Mouse (Mus musculus): ENCODE measurements around the gene Ino80d.
"Not testable (repeated sequence)": the region's sequence is repeated elsewhere in the genome, so short reads cannot be mapped to it uniquely, and the experiment has no call there.

Ino80d gene

GRCm38 (mm10) chr1:63114136-63114781 is at the start of gene Ino80d:
TSS of gene Ino80d (minus strand) at chr1:63114667.
- DNase-seq (ENCODE audit: low spot score in 2 of 2): peak; percentile 59 to 72

DNA sequence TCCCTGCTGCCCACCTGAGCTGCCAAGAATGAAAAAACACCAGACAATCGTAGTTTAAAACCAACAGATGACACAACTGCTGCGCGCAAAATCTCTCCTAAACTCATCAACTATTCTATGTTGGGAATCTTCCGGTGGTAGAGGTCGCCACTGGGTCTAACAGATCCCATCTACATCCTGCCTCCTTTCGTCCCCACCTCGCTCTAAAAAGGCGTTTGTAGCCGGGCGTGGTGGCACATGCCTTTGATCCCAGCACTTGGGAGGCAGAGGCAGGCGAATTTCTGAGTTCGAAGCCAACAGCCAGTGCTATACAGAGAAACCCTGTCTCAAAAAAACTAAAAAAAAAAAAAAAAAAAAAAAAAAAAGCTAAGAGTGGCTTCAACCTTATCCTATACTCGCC is 25.8 kb upstream of the Ino80d start:
- DNase-seq (ENCODE audit: low spot score in 2 of 2): no peak

DNA sequence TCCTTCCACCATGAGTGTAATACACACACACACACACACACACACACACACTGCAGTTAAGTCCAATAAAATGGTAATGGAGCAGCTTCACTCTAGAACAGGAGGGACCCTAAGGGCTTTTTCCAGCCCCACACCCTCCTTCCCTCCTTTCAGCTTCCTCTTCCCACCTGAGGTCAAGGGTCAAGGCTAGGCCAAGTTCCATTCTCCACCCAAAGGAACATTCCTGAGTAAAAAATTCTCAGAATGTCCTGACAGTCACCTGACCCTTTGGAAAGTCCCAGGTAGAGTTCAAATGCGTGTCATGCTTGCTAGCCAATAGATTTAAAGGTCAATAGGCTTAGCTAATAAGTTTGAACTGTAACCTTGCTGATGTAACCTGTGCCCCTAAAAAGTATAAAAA is 24.1 kb upstream of the Ino80d start:
- DNase-seq (ENCODE audit: low spot score in 2 of 2): not testable (repeated sequence)

DNA sequence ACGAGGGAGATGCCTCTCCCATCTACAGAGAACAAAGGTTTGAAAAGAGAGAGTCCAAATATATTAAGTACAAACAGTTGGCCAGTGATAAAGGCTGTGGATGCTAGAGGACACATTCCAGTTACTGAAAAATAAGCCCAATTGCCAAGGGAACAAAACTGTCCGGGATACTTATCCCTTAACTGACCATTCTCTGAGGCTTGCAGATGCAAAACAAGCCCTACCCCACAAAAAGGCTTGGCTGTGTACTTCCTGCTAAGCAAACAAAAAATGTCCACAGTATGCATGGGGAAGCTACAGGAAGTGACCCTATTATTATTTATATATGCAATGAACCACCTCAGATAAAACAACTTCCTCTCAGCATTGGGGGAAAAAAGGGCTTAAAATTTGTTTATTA is 23.5 kb upstream of the Ino80d start:
- DNase-seq (ENCODE audit: low spot score in 2 of 2): no peak

DNA sequence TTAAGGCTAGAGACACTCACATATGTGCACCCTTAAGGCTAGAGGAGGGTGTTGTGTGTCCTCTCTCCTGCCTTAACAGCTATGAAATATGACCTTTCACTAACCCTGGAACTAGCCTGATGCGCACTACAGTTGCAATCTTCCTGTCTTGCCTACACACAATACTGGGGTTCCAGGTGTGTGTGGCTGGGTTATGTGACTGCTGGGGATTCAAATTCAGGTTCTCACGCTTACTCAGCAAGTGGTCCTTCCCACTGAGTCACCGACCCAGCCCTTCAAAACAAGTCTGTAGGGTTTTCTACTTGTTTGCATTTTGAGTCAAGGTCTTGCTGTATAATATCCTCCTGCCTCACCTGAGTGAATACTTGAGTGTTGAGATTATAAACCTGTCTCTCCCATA is 20.1 kb upstream of the Ino80d start:
- no peak for DNase-seq (ENCODE audit: low spot score in 2 of 2)

DNA sequence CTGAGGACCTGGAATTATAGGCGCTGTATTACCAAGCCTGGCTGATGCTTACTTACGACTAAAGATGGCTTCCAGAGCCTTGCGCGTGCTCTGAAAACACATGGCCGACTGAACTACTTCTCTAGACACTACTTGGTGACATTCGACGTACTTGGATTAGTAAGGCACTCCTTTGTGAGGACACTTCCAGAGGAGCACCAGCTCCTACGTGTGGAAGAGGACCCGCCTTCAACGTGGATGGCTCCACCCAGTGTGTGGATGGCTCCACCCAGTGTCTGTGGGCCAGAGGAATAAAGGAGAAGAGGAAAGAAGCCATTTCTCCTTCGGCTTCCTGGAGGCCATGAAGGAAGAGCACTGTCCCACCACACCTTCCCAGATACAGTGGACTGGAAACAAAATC is 17.3 kb upstream of the Ino80d start:
- no peak for DNase-seq (ENCODE audit: low spot score in 2 of 2)

DNA sequence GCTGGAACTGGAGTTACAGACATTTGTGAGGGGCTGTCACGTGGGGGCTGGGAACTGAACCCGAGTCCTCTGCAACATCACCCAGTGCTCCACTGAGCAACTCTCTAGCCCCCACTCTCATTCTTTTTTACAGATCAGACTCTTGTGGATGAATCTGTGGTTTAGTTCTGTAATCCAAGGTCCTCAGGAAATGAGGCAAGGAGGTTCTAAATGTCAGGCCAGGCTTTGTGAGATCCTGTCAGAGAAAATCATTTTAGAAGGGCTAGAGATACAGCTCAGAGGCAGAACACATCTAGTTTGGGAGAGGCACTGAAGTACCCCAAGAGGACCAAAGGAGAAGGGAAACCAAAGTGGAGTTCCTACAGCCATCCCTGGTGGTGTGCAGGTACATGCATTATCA is 16.4 kb upstream of the Ino80d start:
- DNase-seq (ENCODE audit: low spot score in 2 of 2): no peak

DNA sequence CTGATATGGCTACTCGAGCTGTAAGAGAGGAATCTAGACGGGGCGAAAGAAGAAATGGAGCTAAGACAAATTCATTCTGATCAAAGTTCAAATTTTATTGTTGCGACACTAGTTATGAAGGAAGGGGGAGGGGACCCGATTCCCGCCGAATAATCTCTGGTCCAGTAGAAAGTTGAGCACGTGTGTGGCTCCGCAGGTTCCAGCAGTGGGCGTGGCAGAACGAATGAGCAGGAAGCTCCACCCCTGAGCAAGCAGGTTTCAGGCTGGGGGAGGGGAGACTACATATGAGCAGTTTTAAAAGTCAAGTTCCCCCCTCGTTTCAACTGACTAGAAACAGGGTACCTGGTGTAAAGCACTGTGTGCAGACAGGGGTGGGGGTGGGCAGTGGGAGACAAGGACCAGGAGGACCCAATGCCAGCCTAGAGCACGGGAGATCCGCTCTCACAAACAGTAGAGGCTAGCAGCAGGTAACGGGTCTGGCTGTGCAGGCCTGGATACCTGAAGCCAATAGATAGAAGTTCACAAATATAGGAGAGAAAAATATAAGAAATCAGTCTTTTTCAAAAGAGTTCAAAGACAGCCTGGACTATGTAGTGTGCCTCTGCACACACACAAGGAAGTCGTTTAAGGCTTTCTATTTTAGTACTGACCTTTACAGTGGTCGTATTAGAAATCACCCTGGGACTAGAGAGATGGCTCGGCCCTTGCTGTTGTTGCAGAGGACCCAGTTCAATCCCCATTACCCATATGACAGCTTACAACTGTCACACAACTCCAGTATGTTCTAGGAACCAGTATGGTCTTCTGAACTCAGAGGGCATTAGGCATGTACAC is 15.6 kb upstream of the Ino80d start:
- no peak for DNase-seq (ENCODE audit: low spot score in 2 of 2)

GRCm38 (mm10) chr1:63129273-63129672 is 14.8 kb upstream of the Ino80d start:
- DNase-seq (ENCODE audit: low spot score in 2 of 2): no peak

GRCm38 (mm10) chr1:63126206-63126605 is 11.7 kb upstream of the Ino80d start:
- DNase-seq (ENCODE audit: low spot score in 2 of 2): no peak

DNA sequence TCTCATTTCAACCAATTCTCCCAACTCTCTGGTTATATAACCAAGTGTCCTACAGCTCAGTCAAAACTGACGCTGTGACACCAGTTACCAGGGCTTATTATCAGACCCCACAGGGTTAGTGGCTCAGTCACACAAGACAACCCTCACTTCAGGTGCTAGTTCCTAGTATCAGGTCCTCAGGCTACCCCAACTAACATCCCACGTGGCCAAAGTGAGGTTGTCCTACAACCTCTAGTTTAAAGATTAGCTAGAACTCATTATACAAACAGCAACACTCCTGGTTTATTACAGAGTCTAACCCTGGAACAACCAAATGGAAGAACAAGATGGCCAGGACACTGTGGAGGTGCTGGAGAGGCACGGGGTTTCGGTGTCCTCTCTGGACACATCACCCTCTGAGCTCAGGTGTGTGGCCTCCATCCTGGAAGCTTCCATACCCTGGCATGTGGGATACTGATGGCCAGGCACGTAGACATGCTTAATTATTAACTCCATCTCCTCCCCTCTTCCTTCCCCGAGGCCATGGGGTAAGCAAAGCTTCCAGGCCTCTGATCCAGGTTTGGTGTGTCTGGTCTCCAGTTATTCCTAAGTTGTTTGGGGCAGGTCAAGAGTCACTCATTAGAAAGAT is 9.5 kb upstream of the Ino80d start:
- DNase-seq (ENCODE audit: low spot score in 2 of 2): no peak

DNA sequence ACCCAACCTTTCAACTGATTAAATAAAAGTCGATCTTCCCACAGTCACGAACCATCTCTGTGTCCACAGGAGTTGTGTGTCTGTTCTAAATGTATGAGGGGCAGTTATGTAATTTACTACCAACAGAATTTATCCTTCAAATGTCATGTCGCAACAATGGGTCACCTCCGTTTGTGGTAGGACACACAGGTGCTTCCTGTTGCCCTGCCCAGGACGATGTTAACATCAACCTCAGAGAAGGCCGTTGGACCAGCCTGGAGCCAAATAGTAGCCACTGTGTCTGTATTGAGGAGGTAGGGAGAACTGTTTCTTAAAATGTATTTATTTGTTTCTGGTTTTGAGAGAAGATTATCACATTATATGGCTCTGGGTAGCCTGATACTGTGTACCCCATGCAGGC is 7.5 kb upstream of the Ino80d start:
- DNase-seq (ENCODE audit: low spot score in 2 of 2): no peak

DNA sequence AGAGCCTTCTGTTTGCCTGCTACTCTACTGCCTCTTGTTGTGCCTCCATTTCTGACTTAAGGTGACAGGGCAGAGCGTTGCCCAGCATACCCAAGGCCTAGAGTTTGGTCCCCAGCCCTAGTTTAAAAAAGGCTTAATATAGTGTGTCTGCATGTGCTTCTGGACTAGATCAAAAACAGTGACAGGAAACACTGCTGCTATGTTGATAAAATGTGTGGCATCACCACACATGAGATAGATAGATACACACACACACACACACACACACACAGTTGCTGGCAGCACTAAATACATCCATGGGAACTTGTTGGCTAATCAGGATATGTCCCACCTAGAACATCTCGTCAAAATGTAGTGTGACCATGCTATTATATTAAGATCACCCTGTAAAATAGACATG is 5.9 kb upstream of the Ino80d start:
- DNase-seq (ENCODE audit: low spot score in 2 of 2): no peak

- DNase-seq (ENCODE audit: low spot score in 2 of 2): no peak
These were observed 5.2 kb upstream of the Ino80d start for GRCm38 (mm10) chr1:63119675-63120074.

- DNase-seq (ENCODE audit: low spot score in 2 of 2): no peak
These were observed 1.1 kb upstream of the Ino80d start for GRCm38 (mm10) chr1:63115540-63115939.

- DNase-seq (ENCODE audit: low spot score in 2 of 2): no peak
These were observed 629 bp upstream of the Ino80d start for GRCm38 (mm10) chr1:63115096-63115495.

DNA sequence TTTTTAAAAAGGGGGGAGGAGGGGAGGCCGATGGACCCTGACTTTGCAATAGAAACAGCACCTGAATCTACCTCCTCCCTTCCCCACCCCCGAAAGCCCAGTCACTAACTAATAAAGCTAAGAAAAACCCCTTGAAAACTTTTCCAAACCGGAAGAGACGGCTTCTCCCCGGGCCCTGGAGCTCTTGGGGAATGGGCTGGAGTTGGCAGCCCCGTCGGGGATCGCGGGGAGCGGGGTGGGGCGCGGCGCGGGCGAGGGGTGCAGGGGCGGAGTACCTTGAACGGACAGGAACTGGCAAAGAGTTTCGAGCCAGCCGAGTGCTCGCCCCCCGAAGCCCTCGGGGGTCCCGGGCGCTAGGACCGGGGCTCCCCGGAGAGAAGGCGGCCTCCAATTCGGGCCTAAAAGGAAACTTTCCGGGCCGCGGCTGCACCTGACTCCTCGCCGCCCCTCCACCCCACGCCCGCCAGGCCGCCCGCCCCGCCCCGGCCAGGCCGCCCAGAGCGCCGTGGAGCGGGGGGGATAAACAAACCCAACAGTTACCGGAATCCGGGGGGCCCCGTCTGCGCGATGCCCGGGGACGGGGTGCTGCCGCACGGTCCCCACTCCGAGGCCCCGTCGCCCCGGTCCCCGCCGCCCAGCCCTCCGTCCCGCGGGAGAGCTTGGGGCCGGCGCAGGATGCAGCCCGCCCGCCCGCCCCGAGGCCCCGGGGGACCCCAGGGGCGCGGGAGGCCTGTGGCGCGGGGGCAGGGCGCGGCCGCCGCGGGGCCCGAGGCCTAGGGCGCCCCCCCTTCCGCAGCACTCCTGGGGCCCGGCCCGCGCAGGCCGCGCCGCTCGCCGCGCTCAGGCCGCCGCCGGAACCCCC is 962 bp downstream of the Ino80d start:
- DNase-seq (ENCODE audit: low spot score in 2 of 2): peak; percentile 49 to 63

DNA sequence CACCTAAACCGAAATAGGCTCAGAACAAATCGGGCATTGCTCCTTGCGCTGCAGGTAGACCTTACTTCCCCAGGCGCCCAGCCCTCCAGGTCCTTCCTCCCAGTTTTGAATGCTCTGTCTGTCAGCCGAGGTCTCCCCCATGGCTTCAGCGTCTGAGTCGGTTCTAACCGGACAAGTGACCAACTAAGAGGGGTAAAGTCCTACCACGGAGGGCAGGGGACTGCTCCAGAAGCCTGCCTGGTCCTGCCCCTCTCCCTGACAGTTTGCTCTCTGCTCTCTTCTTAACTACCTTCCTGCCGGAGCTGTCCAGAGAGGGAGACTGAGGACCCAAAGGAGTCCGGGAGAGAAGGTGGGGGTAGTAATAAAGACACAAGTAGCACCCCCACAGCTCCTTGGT is 1.6 kb downstream of the Ino80d start:
- peak; percentile 9 to 27 for DNase-seq (ENCODE audit: low spot score in 2 of 2)

- no peak for DNase-seq (ENCODE audit: low spot score in 2 of 2)
These were observed 2.2 kb downstream of the Ino80d start for GRCm38 (mm10) chr1:63112151-63112864.

- peak in 1 of 2 experiments; percentile 53 for DNase-seq (ENCODE audit: low spot score in 2 of 2)
These were observed 3.8 kb downstream of the Ino80d start for GRCm38 (mm10) chr1:63110536-63111285.

All from spleen, postnatal 14 days (tissue).